Mouse (Mus musculus) MEL (cell line): ENCODE measurements around the gene Smarcad1. TPM values are rescaled to one million over a fixed set of nuclear protein-coding genes. Genes with fewer than 3 reads are reported as not detected.

Experiments
- DNase-seq: peaks from one replicate; pipeline ENCODE4 v3.0.0; 2011; ENCODE audit warnings: low read depth, low spot score
- H3K27ac ChIP-seq: 2 replicates; pipeline ENCODE4 v1.5.1; 2012; ENCODE audit warnings: low read depth, mild to moderate bottlenecking, control low read depth, low read length, moderate library complexity; ENCODE audit not compliant: control insufficient read depth
- H3K27me3 ChIP-seq, 2 experiments: fragments of 150-350 bp in 1 of 2; sonication (generic) in 1 of 2; 2 replicates each; pipeline ENCODE4 v1.6.1; 2012; ENCODE audit warnings: low read length in 2 of 2, mild to moderate bottlenecking in 2 of 2, improper control_type of control experiment in 1 of 2, moderate library complexity in 1 of 2; ENCODE audit not compliant: insufficient read depth in 2 of 2, control insufficient read depth in 1 of 2
- H3K36me3 ChIP-seq, 2 experiments: 2 replicates each; pipeline ENCODE4 v1.6.1; 2012 to 2014; ENCODE audit warnings: low read length in 2 of 2, improper control_type of control experiment in 1 of 2, inconsistent platforms in 1 of 2, mild to moderate bottlenecking in 1 of 2; ENCODE audit not compliant: insufficient read depth in 2 of 2, control insufficient read depth in 1 of 2
- H3K4me1 ChIP-seq, 2 experiments: fragments of 150-350 bp in 1 of 2; sonication (generic) in 1 of 2; 2 replicates each; pipeline ENCODE4 v1.6.1; 2012; ENCODE audit warnings: low read length in 2 of 2, improper control_type of control experiment in 1 of 2, mild to moderate bottlenecking in 1 of 2; ENCODE audit not compliant: insufficient read depth in 2 of 2, control insufficient read depth in 1 of 2
- H3K4me3 ChIP-seq, 2 experiments: fragments of 150-350 bp in 1 of 2; sonication (generic) in 1 of 2; 2 replicates each; pipeline ENCODE4 v1.5.1; 2012; ENCODE audit warnings: low read depth in 2 of 2, low read length in 2 of 2, mild to moderate bottlenecking in 2 of 2, moderate library complexity in 2 of 2, control low read depth in 1 of 2, improper control_type of control experiment in 1 of 2; ENCODE audit not compliant: control insufficient read depth in 1 of 2, insufficient read depth in 1 of 2
- H3K79me2 ChIP-seq: 2 replicates; pipeline ENCODE4 v1.6.1; 2012; ENCODE audit warnings: mild to moderate bottlenecking, low read length, moderate library complexity; ENCODE audit not compliant: control insufficient read depth, poor library complexity, insufficient read depth
- H3K9ac ChIP-seq: 2 replicates; pipeline ENCODE4 v1.6.1; 2012; ENCODE audit warnings: low read depth, mild to moderate bottlenecking, control low read depth, low read length, moderate library complexity; ENCODE audit not compliant: control insufficient read depth, poor library complexity, severe bottlenecking
- H3K9me3 ChIP-seq: fragments of 150-350 bp; sonication (generic); replicated peaks from 2 replicates; pipeline ENCODE4 v1.6.1; 2012; ENCODE audit warnings: mild to moderate bottlenecking, low read length, improper control_type of control experiment, moderate library complexity; ENCODE audit not compliant: insufficient read depth
- BHLHE40 ChIP-seq: IDR thresholded peaks from 2 replicates; pipeline ENCODE4 v1.6.1; 2012; ENCODE audit warnings: low read depth, mild to moderate bottlenecking, inconsistent platforms, low read length, improper control_type of control experiment, borderline replicate concordance
- CHD2 ChIP-seq: IDR thresholded peaks from 2 replicates; pipeline ENCODE4 v1.6.1; 2011; ENCODE audit warnings: low read length, improper control_type of control experiment
- CTCF ChIP-seq, 3 experiments: IDR thresholded peaks in 2 of 3; conservative IDR thresholded peaks in 1 of 3; 2 replicates each; pipeline ENCODE4 v1.5.1; 2011 to 2012; ENCODE audit warnings: low read length in 3 of 3, low read depth in 2 of 3, mild to moderate bottlenecking in 2 of 3, improper control_type of control experiment in 1 of 3, inconsistent platforms in 1 of 3, mixed read lengths in 1 of 3, moderate library complexity in 1 of 3; ENCODE audit not compliant: control insufficient read depth in 1 of 3, insufficient read depth in 1 of 3, poor library complexity in 1 of 3, severe bottlenecking in 1 of 3
- E2F4 ChIP-seq: IDR thresholded peaks from 2 replicates; pipeline ENCODE4 v1.6.1; 2011; ENCODE audit warnings: low read depth, low read length, improper control_type of control experiment, borderline replicate concordance
- ELF1 ChIP-seq: IDR thresholded peaks from 2 replicates; pipeline ENCODE4 v1.6.1; 2014; ENCODE audit warnings: low read depth, mild to moderate bottlenecking, inconsistent platforms, low read length, improper control_type of control experiment, moderate library complexity
- EP300 ChIP-seq, 2 experiments: IDR thresholded peaks; 2 replicates each; pipeline ENCODE4 v1.6.1; 2011; ENCODE audit warnings: improper control_type of control experiment in 2 of 2, low read length in 2 of 2, low read depth in 1 of 2, mild to moderate bottlenecking in 1 of 2
- ETS1 ChIP-seq: IDR thresholded peaks from 2 replicates; pipeline ENCODE4 v1.6.1; 2012; ENCODE audit warnings: low read depth, mild to moderate bottlenecking, inconsistent platforms, low read length, improper control_type of control experiment, moderate library complexity
- GABPA ChIP-seq: IDR thresholded peaks from 2 replicates; pipeline ENCODE4 v1.6.1; 2012; ENCODE audit warnings: low read depth, mild to moderate bottlenecking, inconsistent platforms, low read length, improper control_type of control experiment, moderate library complexity
- GATA1 ChIP-seq: IDR thresholded peaks from 2 replicates; pipeline ENCODE4 v1.6.1; 2011; ENCODE audit warnings: low read depth, low read length, improper control_type of control experiment
- JUND ChIP-seq: IDR thresholded peaks from 2 replicates; pipeline ENCODE4 v1.6.1; 2011; ENCODE audit warnings: low read depth, mild to moderate bottlenecking, improper control_type of control experiment, low read length
- MAFK ChIP-seq: IDR thresholded peaks from 2 replicates; pipeline ENCODE4 v1.6.1; 2011; ENCODE audit warnings: low read depth, mild to moderate bottlenecking, low read length, improper control_type of control experiment, borderline replicate concordance
- MAX ChIP-seq: IDR thresholded peaks from 2 replicates; pipeline ENCODE4 v1.6.1; 2011; ENCODE audit warnings: low read length, improper control_type of control experiment
- MAZ ChIP-seq: IDR thresholded peaks from 2 replicates; pipeline ENCODE4 v1.6.1; 2012; ENCODE audit warnings: low read depth, mild to moderate bottlenecking, inconsistent platforms, low read length, improper control_type of control experiment
- MEF2A ChIP-seq: IDR thresholded peaks from 2 replicates; pipeline ENCODE4 v1.6.1; 2014; ENCODE audit warnings: low read depth, mild to moderate bottlenecking, inconsistent platforms, low read length, improper control_type of control experiment; ENCODE audit not compliant: poor library complexity, insufficient replicate concordance, severe bottlenecking; ENCODE audit errors: extremely low read depth
- MXI1 ChIP-seq: IDR thresholded peaks from 2 replicates; pipeline ENCODE4 v1.6.1; 2011; ENCODE audit warnings: mild to moderate bottlenecking, low read depth, low read length, improper control_type of control experiment
- MYB ChIP-seq: IDR thresholded peaks from 2 replicates; pipeline ENCODE4 v1.6.1; 2011; ENCODE audit warnings: mild to moderate bottlenecking, low read depth, low read length, improper control_type of control experiment
- MYC ChIP-seq: IDR thresholded peaks from 2 replicates; pipeline ENCODE4 v1.6.1; 2011; ENCODE audit warnings: low read depth, mild to moderate bottlenecking, low read length, improper control_type of control experiment, moderate library complexity
- NRF1 ChIP-seq: IDR thresholded peaks from 2 replicates; pipeline ENCODE4 v1.6.1; 2014; ENCODE audit warnings: low read depth, mild to moderate bottlenecking, inconsistent platforms, low read length, improper control_type of control experiment, moderate library complexity; ENCODE audit not compliant: poor library complexity, insufficient read depth, severe bottlenecking
- POLR2A ChIP-seq, 2 experiments: IDR thresholded peaks; 2 replicates each; pipeline ENCODE4 v1.6.1; 2011 to 2012; ENCODE audit warnings: low read length in 2 of 2, mild to moderate bottlenecking in 2 of 2, control low read depth in 1 of 2, improper control_type of control experiment in 1 of 2, low read depth in 1 of 2, moderate library complexity in 1 of 2; ENCODE audit not compliant: control insufficient read depth in 1 of 2, insufficient read depth in 1 of 2, poor library complexity in 1 of 2
- POLR2AphosphoS5 ChIP-seq: IDR thresholded peaks from 2 replicates; pipeline ENCODE4 v1.6.1; 2012; ENCODE audit warnings: low read depth, borderline replicate concordance, mild to moderate bottlenecking, inconsistent platforms, low read length, moderate library complexity, mixed read lengths
- RAD21 ChIP-seq: IDR thresholded peaks from 2 replicates; pipeline ENCODE4 v1.6.1; 2011; ENCODE audit warnings: mild to moderate bottlenecking, low read depth, low read length, improper control_type of control experiment
- RCOR1 ChIP-seq: IDR thresholded peaks from 2 replicates; pipeline ENCODE4 v1.6.1; 2012; ENCODE audit warnings: low read depth, mild to moderate bottlenecking, inconsistent platforms, low read length, improper control_type of control experiment
- SMC3 ChIP-seq: IDR thresholded peaks from 2 replicates; pipeline ENCODE4 v1.6.1; 2011; ENCODE audit warnings: low read depth, low read length, improper control_type of control experiment
- TAL1 ChIP-seq: IDR thresholded peaks from 2 replicates; pipeline ENCODE4 v1.6.1; 2012; ENCODE audit warnings: mild to moderate bottlenecking, inconsistent platforms, low read length, moderate library complexity, mixed read lengths
- TBP ChIP-seq: IDR thresholded peaks from 2 replicates; pipeline ENCODE4 v1.8.0; 2011; ENCODE audit warnings: low read depth, low read length, improper control_type of control experiment
- UBTF ChIP-seq: IDR thresholded peaks from 2 replicates; pipeline ENCODE4 v1.6.1; 2012; ENCODE audit warnings: low read depth, mild to moderate bottlenecking, inconsistent platforms, low read length, improper control_type of control experiment, moderate library complexity, borderline replicate concordance; ENCODE audit not compliant: insufficient read depth
- USF1 ChIP-seq: IDR thresholded peaks from 2 replicates; pipeline ENCODE4 v1.6.1; 2014; ENCODE audit warnings: low read depth, mild to moderate bottlenecking, inconsistent platforms, low read length, improper control_type of control experiment, moderate library complexity
- ZC3H11A ChIP-seq: IDR thresholded peaks from 2 replicates; pipeline ENCODE4 v1.6.1; 2012; ENCODE audit warnings: low read depth, mild to moderate bottlenecking, inconsistent platforms, low read length, improper control_type of control experiment
- ZMIZ1 ChIP-seq: IDR thresholded peaks from 2 replicates; pipeline ENCODE4 v1.6.1; 2012; ENCODE audit warnings: low read depth, mild to moderate bottlenecking, inconsistent platforms, low read length, improper control_type of control experiment, moderate library complexity
- polyA plus RNA-seq, 2 experiments: library from polyadenylated mRNA; stranded (reverse) in 1 of 2; unstranded in 1 of 2; fragments of >175 nt in 1 of 2; fragments of >200 nt in 1 of 2; gene quantifications; 2 replicates each; pipeline versions ENCODE4 v1.2.1 to v1.2.4; 2012; ENCODE audit warnings: low replicate concordance in 2 of 2, low read depth in 1 of 2; ENCODE audit not compliant: insufficient read length in 2 of 2, insufficient read depth in 1 of 2, missing spikeins in 1 of 2
- total RNA-seq: library from RNA; depleted of rRNA; stranded (reverse); fragments of 300-350 nt; gene quantifications from 2 replicates; pipeline ENCODE4 v1.2.3, GENCODE M21; 2012

Smarcad1 gene
- total and polyA plus RNA-seq, 3 experiments: 40.7 to 45.0 (median 42.7) TPM

DNA sequence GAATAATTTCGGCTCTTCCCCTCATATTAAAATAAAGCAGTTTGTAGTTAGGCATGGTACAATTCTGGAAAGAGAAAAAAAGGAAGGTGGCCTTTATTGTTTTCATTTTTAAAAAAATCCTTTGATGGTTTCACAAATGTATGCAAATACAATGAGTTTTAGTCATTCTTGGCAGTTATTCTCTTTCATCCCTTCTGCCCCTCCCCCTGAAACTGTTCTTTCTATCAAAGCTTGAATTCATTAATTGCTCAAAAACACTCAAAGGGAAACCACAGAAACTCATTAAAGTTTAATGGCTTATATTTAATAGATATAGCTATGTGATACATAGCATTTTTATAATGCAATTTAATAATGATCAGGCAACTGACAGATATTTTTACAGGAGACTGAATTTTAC lies 95.9 kb downstream of the Smarcad1 start:
- TF ChIP-seq TBP: no peak
- no peak for TF ChIP-seq MAZ
- no peak for TF ChIP-seq NRF1
- no peak for TF ChIP-seq MXI1
- no peak for TF ChIP-seq E2F4
- no peak for TF ChIP-seq UBTF
- no peak for TF ChIP-seq MAX
- no peak for TF ChIP-seq RAD21
- no peak for TF ChIP-seq POLR2A (IDR thresholded peaks at IDR 0.05; ENCODE audit: control insufficient read depth in 1 of 2, insufficient read depth in 1 of 2, low read depth in 1 of 2, low read length in 2 of 2, poor library complexity in 1 of 2)
- TF ChIP-seq ZC3H11A: no peak
- no peak for TF ChIP-seq GABPA
- TF ChIP-seq ETS1: no peak
- TF ChIP-seq MYC: no peak
- TF ChIP-seq ZMIZ1: no peak
- no peak for TF ChIP-seq POLR2AphosphoS5
- Histone ChIP-seq H3K4me1 (no peaks in the 10 kb centered on the region), H3K4me3 (no peak overlapping the region), H3K27ac (no peak overlapping the region), H3K9ac (no peak overlapping the region), H3K36me3 (no peaks in the 10 kb centered on the region), H3K9me3 (no peaks in the 10 kb centered on the region), H3K27me3 (peaks cover 0 to 1% of the 10 kb centered on the region in 2 experiments; a peak in 2 of 4 replicates), H3K79me2 (no peaks in the 10 kb centered on the region)
- DNase-seq: no peak

DNA sequence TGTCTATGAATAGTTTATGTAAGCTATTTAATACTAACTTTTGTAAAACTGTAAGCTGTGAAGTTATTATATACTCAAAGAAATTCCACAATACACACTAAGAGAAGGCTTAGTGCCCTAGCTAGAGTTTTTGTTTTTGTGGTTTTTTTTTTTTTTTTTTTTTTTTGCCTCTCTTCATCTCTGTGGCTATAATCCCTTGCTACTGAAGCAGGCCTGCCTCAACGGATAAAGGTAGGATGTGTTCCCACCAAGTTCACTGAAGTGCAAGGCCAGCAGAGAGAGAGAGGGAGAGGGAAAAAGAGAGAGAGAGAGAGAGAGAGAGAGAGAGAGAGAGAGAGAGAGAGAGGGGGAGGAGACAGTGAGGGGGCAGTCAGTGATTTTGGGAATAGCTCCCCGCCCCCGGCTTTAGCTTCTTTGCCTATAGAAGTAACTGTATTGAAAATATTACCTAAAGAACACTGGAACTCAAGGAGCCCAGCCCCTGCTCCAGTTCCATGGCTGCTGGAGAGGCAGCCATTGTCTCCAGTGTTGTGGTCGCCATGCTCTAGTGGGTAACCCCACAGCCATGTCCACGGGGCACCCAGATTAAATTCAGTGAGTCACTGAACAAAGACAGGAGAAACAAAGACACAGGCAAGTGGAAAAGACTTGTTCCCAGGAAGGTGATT lies 97.8 kb downstream of the Smarcad1 start:
- Histone ChIP-seq H3K4me1 (no peaks in the 10 kb centered on the region), H3K4me3 (no peak overlapping the region), H3K36me3 (no peaks in the 10 kb centered on the region), H3K9ac (no peak overlapping the region), H3K27ac (no peak overlapping the region), H3K27me3 (peaks cover 0 to 1% of the 10 kb centered on the region in 2 experiments; a peak in 2 of 4 replicates), H3K79me2 (no peaks in the 10 kb centered on the region), H3K9me3 (no peaks in the 10 kb centered on the region)
- DNase-seq: no peak
- TF ChIP-seq MYB: no peak
- no peak for TF ChIP-seq BHLHE40
- TF ChIP-seq EP300 (IDR thresholded peaks at IDR 0.05; ENCODE audit: low read depth in 1 of 2, low read length in 2 of 2): no peak
- no peak for TF ChIP-seq RCOR1
- TF ChIP-seq CHD2: no peak
- TF ChIP-seq MEF2A: no peak
- TF ChIP-seq SMC3: no peak
- no peak for TF ChIP-seq GATA1
- TF ChIP-seq TAL1: no peak
- no peak for TF ChIP-seq E2F4
- TF ChIP-seq MXI1: no peak
- no peak for TF ChIP-seq MAFK
- TF ChIP-seq ELF1: no peak
- TF ChIP-seq CTCF (IDR thresholded peaks at IDR 0.05 in 2 of 3, conservative IDR thresholded peaks at IDR 0.05 in 1 of 3; ENCODE audit: control insufficient read depth in 1 of 3, insufficient read depth in 1 of 3, low read depth in 2 of 3, low read length in 3 of 3, poor library complexity in 1 of 3, severe bottlenecking in 1 of 3): no peak
- no peak for TF ChIP-seq JUND
- TF ChIP-seq USF1: no peak
- TF ChIP-seq, all 39 proteins: peak for 0
